Mouse (Mus musculus) left cerebral cortex, postnatal 25 days (tissue): ENCODE data around the gene Cep95. TPM values are rescaled to one million over a fixed set of nuclear protein-coding genes. Genes with fewer than 3 reads are reported as not detected.
"Not testable (repeated sequence)": the region's sequence is repeated elsewhere in the genome, so short reads cannot be mapped to it uniquely, and the experiment has no call there.

ENCODE experiments used
- DNase-seq, 2 experiments: peaks; one replicate each; pipeline ENCODE4 v3.0.0; 2022; ENCODE audit warnings: low spot score in 2 of 2, mixed read lengths in 1 of 2
- intact Hi-C: fragments of 180-260 bp; cut with DNase I; formaldehyde crosslinking; loops from one replicate; pipeline ENCODE4 v1.15.1; 2025
- total RNA-seq, 2 experiments: library from RNA; stranded (reverse); gene quantifications; 2 replicates each; pipeline ENCODE4 v1.2.3; 2021

Gene Cep95
- total RNA-seq, 2 experiments from 2014 or later, result 11.1 to 11.3 TPM

- intact Hi-C loops, result no loop called here
These were observed 6.6 kb downstream of the Cep95 start for GRCm38 (mm10) chr11:106795679-106796078.

GRCm38 (mm10) chr11:106802069-106802627, 13.1 kb downstream of the Cep95 start:
- DNase-seq, result no peak
- intact Hi-C loops, result loop anchor here (5.0 kb wide), 1 partner anchor 175 kb away; no protein-coding TSS in a partner anchor

More at GRCm38 (mm10) chr11:106795679-106796078, 6.6 kb downstream of the Cep95 start:
- peak in 1 of 2 experiments; percentile 39 for DNase-seq

GRCm38 (mm10) chr11:106807442-106807841, 18.4 kb downstream of the Cep95 start:
- intact Hi-C loops, DNase-seq: not testable (repeated sequence)

GRCm38 (mm10) chr11:106812410-106813136, 23.5 kb downstream of the Cep95 start:
- intact Hi-C loops, result no loop called here
- no peak for DNase-seq

- peak in 1 of 2 experiments; percentile 7 for DNase-seq
- intact Hi-C loops, result loop anchor here (2.0 kb wide), 1 partner anchor 26 kb away; the partner anchor contains the start of genes Cep95 and Ddx5
These were observed 25.7 kb downstream of the Cep95 start for GRCm38 (mm10) chr11:106814601-106815320.

- DNase-seq, result peak in 1 of 2 experiments; percentile 59
- intact Hi-C loops, result loop anchor here (2.0 kb wide), 1 partner anchor 27 kb away; the partner anchor contains the start of genes Cep95 and Ddx5
These were observed 26.3 kb downstream of the Cep95 start for GRCm38 (mm10) chr11:106815331-106815730.

- DNase-seq, result peak; percentile 15 to 70
- intact Hi-C loops, result loop anchor here (2.0 kb wide), 1 partner anchor 27 kb away; the partner anchor contains the start of genes Cep95 and Ddx5
These were observed 26.7 kb downstream of the Cep95 start for GRCm38 (mm10) chr11:106815761-106816160.

- peak in 1 of 2 experiments; percentile 14 for DNase-seq
- intact Hi-C loops, result no loop called here
These were observed 27.3 kb downstream of the Cep95 start for GRCm38 (mm10) chr11:106816316-106816715.

- DNase-seq, result peak; percentile 10 to 75
- intact Hi-C loops, result no loop called here
These were observed 28.1 kb downstream of the Cep95 start for GRCm38 (mm10) chr11:106817156-106817555.

- peak in 1 of 2 experiments; percentile 17 for DNase-seq
- intact Hi-C loops, result no loop called here
These were observed 28.8 kb downstream of the Cep95 start for GRCm38 (mm10) chr11:106817808-106818207.

- intact Hi-C loops, result no loop called here
- peak; percentile 18 to 62 for DNase-seq
These were observed 29.3 kb downstream of the Cep95 start for GRCm38 (mm10) chr11:106818341-106818740.

- DNase-seq, result no peak
- intact Hi-C loops, result no loop called here
These were observed 30.5 kb downstream of the Cep95 start for GRCm38 (mm10) chr11:106819595-106819994.

- DNase-seq, result peak; percentile 9 to 17
- intact Hi-C loops, result no loop called here
These were observed 31.2 kb downstream of the Cep95 start for GRCm38 (mm10) chr11:106820252-106820651.

- intact Hi-C loops, result no loop called here
- DNase-seq, result peak; percentile 17 to 55
These were observed 31.9 kb downstream of the Cep95 start for GRCm38 (mm10) chr11:106820972-106821371.

- DNase-seq, result no peak
- intact Hi-C loops, result no loop called here
These were observed 32.3 kb downstream of the Cep95 start for GRCm38 (mm10) chr11:106821397-106821796.

GRCm38 (mm10) chr11:106822491-106822890, 33.4 kb downstream of the Cep95 start:
- intact Hi-C loops, result loop anchor here (2.0 kb wide), 1 partner anchor 34 kb away; the partner anchor contains the start of genes Cep95 and Ddx5
- no peak for DNase-seq

GRCm38 (mm10) chr11:106822911-106823310, 33.9 kb downstream of the Cep95 start:
- intact Hi-C loops, result loop anchor here (2.0 kb wide), 1 partner anchor 34 kb away; the partner anchor contains the start of genes Cep95 and Ddx5
- DNase-seq, result peak; percentile 68 to 91

GRCm38 (mm10) chr11:106823741-106824140, 34.7 kb downstream of the Cep95 start:
- intact Hi-C loops, result loop anchor here (2.0 kb wide), 1 partner anchor 35 kb away; the partner anchor contains the start of genes Cep95 and Ddx5
- DNase-seq, result peak in 1 of 2 experiments; percentile 63

- no peak for DNase-seq
- intact Hi-C loops, result no loop called here
These were observed 35.4 kb downstream of the Cep95 start for GRCm38 (mm10) chr11:106824403-106824802.

- no peak for DNase-seq
- intact Hi-C loops, result no loop called here
These were observed 39.0 kb downstream of the Cep95 start for GRCm38 (mm10) chr11:106828079-106828478.
